Mouse (Mus musculus): ENCODE results near the gene Anks4b.

DNA sequence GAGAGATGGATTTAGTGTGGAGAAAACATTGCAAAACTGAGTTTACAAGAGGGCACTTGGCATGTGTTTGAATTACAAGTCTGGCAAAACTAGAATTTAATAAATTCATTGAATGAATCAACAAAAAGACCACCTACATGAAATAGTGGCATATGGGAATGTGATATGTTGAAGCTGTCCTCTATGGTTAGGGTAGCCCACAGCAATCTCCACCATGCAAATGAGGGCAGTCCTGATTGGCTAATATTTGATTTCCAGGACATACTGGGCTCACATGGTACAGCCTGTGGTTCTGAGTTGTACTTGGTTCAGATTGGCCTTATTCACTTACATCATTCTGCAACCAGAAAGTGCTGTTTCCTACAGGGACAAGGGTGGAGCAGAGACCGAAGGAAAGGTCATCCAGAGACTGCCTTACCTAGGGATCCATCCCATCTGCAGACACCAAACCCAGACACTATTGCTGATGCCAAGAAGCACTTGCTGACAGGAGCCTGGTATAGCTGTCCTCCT is 1.4 kb upstream of the Anks4b start:
- TF ChIP-seq POLR2A (IDR thresholded peaks at IDR 0.05; ENCODE audit: extremely low read depth, insufficient read depth, low read length) (no peak), CTCF (IDR thresholded peaks at IDR 0.05; ENCODE audit: low read depth, low read length) (no peak)
